Mouse (Mus musculus) T-helper 17 cell (primary cell): ENCODE measurements around the gene Ptprb.

Experiments used
- in situ Hi-C, 2 experiments: fragments of 300-600 bp; cut with MboI, MseI; formaldehyde crosslinking; loops; 1 replicate in 1 of 2; 2 replicates in 1 of 2; pipeline ENCODE4 v1.15.1; 2025; ENCODE audit warnings: high pct_unique_total_duplicates in 2 of 2

Gene Ptprb

DNA sequence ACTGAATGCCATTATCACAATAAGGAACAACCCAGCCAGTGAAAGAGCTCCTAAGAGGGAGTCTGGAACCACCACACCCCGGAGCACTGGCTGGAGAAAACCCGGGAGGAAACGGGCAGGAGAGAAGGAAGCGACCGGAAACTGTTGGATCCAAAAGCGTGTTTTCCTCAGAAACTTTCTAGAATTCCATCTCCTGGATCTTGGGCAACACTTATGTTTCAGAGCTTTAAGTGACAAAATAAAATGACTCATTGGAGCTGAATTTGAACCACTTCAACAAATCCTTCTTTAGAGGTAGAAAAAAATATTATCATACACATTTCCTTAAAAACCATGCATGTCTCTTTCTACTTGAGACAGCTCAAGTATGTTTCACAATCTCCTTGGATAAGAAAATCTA lies 145.7 kb downstream of the Ptprb start:
- in situ Hi-C loops, result no loop called here

DNA sequence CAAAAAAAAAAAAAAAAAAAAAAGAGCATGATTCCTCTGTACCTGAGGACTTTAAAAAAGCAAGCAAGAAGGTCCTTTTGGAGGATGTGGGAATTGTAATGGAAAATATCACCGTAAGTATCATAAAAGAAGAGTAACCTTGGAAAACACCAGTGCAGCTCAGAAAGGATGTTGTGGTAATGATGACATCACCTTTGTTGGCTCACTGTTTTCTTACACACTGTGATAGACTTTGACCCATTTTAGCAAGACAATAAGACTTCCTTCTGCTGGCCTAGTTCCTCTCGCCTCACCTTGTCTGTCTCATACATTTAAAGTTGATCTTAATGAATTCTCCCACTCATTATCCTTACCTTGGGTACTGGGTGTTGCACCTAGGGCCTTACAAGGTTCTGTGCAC lies 147.2 kb downstream of the Ptprb start:
- in situ Hi-C loops, result no loop called here

DNA sequence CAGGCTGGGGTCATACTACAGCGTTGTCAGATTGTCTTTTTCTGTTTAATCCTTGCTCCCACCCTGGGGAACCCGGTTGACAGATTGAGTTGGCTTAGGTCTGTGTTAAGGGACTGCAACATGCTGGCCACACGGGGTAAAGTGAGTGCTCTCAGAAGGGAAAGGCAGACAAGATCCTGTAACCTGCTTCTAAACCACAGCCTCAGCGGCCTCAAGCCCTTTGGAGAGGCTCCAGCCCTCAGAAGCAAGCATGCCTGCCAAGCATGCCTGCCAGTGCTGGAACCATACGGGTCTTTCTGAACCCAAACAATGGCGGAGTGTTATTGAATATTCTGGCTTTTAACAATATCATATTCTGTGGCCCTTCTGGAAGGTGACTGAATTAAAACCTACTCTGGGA lies 149.6 kb downstream of the Ptprb start:
- in situ Hi-C loops, result loop anchor here in 1 of 2 experiments (5.0 kb wide), 1 partner anchor 93 kb away; no protein-coding TSS in a partner anchor

DNA sequence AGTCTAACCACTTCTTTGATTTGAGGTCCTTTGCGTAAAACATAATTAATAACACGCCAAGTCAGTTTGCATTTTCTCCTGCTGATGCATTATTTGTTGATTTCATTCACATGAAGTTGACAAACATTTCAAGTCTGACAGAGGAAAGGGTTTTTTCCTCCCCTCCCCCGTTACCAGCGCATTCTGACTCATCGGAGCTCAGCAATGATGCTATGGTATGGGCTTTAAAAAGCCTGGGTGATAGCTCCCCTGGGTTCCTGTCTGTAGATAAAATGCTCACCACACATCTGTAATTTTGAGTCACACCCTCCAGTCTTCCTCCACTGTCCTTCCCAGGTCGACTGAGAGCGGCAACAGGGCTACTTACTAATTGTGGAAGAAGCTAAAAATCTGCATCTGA lies 150.9 kb downstream of the Ptprb start:
- in situ Hi-C loops, result loop anchor here in 1 of 2 experiments (5.0 kb wide), 1 partner anchor 94 kb away; no protein-coding TSS in a partner anchor

DNA sequence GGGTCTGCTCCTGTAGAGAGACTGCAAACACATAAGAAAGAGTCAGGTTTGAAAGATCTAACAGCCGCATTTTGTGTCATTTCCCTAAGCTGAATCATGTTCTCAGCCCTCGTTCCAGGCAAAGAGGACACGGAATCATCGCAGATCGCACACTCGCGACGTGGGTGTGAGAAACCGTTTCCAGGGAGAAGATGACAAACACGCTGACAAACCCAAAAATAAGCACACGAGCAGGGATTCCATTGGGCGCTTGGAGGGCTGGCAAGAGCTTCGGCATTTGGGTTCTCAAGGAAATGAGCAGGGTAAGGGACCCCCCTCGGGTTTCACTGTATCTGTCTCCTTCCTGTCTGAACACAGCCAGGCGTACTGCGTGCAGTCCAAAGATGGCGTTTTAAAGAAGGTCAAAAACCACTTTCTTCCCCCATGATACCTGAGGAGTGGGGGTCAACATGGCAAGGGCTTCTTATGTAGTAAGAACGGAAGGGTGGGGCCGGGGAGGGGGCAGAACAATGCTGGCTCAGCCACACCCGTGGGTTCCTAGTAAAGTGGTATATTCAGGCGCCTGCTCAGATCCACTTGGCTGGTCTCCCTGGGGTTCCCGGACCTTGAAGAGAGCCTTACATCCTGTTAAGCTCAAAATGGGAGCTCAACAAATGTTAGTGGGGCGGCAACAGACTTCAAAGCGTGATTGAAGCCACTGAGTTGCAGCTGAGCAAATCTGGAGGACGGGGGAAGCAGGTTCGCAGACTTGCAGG lies 152.9 kb downstream of the Ptprb start:
- in situ Hi-C loops, result loop anchor here in 1 of 2 experiments (5.0 kb wide), 1 partner anchor 96 kb away; no protein-coding TSS in a partner anchor

DNA sequence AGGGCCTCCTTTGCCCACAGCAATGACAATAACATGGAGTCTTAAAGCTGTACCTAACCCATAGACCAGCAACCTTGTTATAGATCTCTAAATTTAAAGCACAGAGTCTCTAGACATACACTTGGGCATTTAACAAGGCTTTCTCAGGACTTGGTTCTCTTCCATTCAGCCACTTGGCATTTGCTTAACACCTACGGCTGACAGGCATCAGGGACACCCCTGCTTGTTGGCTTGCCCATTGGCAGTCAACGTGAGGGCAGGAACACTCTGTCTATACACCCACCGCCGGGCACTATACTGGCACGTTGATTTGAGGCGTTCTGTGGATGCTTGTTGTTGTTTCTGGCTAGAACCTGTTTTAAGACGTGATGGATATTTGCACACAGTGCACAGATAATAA lies 157.1 kb downstream of the Ptprb start:
- in situ Hi-C loops, result no loop called here

DNA sequence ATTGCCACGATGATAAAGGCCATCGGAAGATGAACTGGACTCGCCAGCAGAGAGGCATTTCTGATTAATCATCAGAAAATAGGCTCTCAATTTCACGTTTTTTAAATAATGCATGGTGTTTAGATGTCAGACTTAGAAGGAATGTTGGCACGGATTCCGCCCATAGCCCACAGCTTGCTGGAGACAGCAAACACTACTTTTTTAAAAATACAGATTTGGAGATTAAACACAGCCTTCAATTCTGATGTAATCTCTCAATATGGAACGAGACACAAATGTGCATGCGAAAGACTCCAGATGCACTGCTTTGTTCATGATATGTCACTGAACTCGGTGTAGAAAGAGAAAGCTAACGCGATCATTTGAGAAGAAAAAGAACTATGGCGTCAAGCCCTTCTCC lies 160.1 kb downstream of the Ptprb start:
- in situ Hi-C loops, result no loop called here
